Mouse (Mus musculus): ENCODE results near the gene Poc1a.

- TF ChIP-seq POLR2A (IDR thresholded peaks at IDR 0.05; ENCODE audit: extremely low read depth, insufficient read depth, low read length) (0 out of 2 replicates have a peak, but pooled peaks have one; percentile 16), CTCF (IDR thresholded peaks at IDR 0.05; ENCODE audit: extremely low read depth, insufficient read depth, low read length) (no peak)
Measured at GRCm38 (mm10) chr9:106369801-106370485, 89.1 kb downstream of the Poc1a start.
